13 mouse cellular contexts compared by ENCODE assay signal in genomic region chr1:164449626-164450025, GRCm38 (mm10). TPM values are rescaled to one million over a fixed set of nuclear protein-coding genes. Genes with fewer than 3 reads are reported as not detected.
A peak's percentile ranks its signal among the peaks of the same experiment; 100 is the strongest.
DNase-seq lines count a peak whose midpoint lies in the region; ATAC-seq and TF ChIP-seq lines count a peak whose summit lies in the region.
"Had no signal": no experiment of that assay in that cellular context is flagged by ENCODE, and none has a peak within 500 bp of the region (broad histone marks: within the 10 kb centered on the region; RNA-seq: fewer than 3 reads in every experiment).

No protein-coding gene starts in this region.

- H3K4me1 ChIP-seq in heart, embryonic 12.5 days (replicated peaks), result peaks cover 60% of the 10 kb centered on the region
- peaks cover 18% of the 10 kb centered on the region for H3K4me1 ChIP-seq in liver, adult 2 months (ENCODE audit: control insufficient read depth, insufficient read depth, low read length)
- peaks cover 22% of the 10 kb centered on the region for H3K4me1 ChIP-seq in small intestine, adult 2 months (ENCODE audit: control insufficient read depth, insufficient read depth, insufficient read length, low read length)

- ATAC-seq in heart, embryonic 12.5 days (ENCODE audit: insufficient number of reproducible peaks, low FRiP score), result no peak
- ATAC-seq: forebrain, embryonic 15.5 days; midbrain, embryonic 16.5 days had no signal

- peak overlapping the region; percentile 57 for H3K27ac ChIP-seq in heart, embryonic 12.5 days (ENCODE audit: poor library complexity, severe bottlenecking)
- H3K27ac ChIP-seq in liver, adult 2 months (replicated peaks; ENCODE audit: insufficient read depth, low read depth, low read length), result no peak overlapping the region
- H3K27ac ChIP-seq in small intestine, adult 2 months (ENCODE audit: insufficient read depth, low read depth, low read length), result peak overlapping the region; percentile 84
- H3K27ac ChIP-seq: embryonic facial prominence, embryonic 15.5 days; forebrain, embryonic 15.5 days; neural tube, embryonic 12.5 days had no signal

- intact Hi-C loops in heart, postnatal 36 days (cut with DNase I), result loop anchor here (10.0 kb wide), 1 partner anchor 675 kb away; no protein-coding TSS in a partner anchor

- peaks cover 84% of the 10 kb centered on the region for H3K36me3 ChIP-seq in heart, embryonic 12.5 days
- H3K36me3 ChIP-seq in liver, adult 2 months (ENCODE audit: control insufficient read depth, insufficient read depth, low read length), result peaks cover 29% of the 10 kb centered on the region
- peaks cover 92% of the 10 kb centered on the region for H3K36me3 ChIP-seq in small intestine, adult 2 months (ENCODE audit: control insufficient read depth, insufficient read depth, low read length)
- H3K36me3 ChIP-seq: embryonic facial prominence, embryonic 15.5 days had no signal

- H3K9me3 ChIP-seq in heart, embryonic 12.5 days (replicated peaks), result no peaks in the 10 kb centered on the region
- H3K9me3 ChIP-seq: embryonic facial prominence, embryonic 15.5 days; forebrain, embryonic 15.5 days; neural tube, embryonic 12.5 days had no signal

- no peaks in the 10 kb centered on the region for H3K79me2 ChIP-seq in liver, adult 2 months (ENCODE audit: control insufficient read depth, insufficient read depth, low read length)

- no peak for DNase-seq in heart, postnatal 36 days
- DNase-seq in liver, adult 2 months (ENCODE audit: extremely low read depth, low read depth, low spot score), result peak; percentile 85
- DNase-seq in liver, result no peak
- peak; percentile 88 for DNase-seq in kidney, adult 9 months
- no peak for DNase-seq in lung, postnatal 14 days
- DNase-seq: gastrocnemius, postnatal 10 days; thymus, adult 2 months had no signal

- TF ChIP-seq POLR2A in liver, adult 2 months (IDR thresholded peaks at IDR 0.05; ENCODE audit: extremely low read depth, insufficient read depth, low read length), result no peak
- no peak; the same call in 1 of the 2 replicates for TF ChIP-seq POLR2A in small intestine, adult 2 months (IDR thresholded peaks at IDR 0.05; ENCODE audit: low read depth, low read length)

- no peak overlapping the region for H3K4me2 ChIP-seq in heart, embryonic 12.5 days
- H3K4me2 ChIP-seq: embryonic facial prominence, embryonic 15.5 days; forebrain, embryonic 15.5 days; neural tube, embryonic 12.5 days had no signal

- 72% methylated on average over 8 of the region's 8 CpGs for WGBS in heart, embryonic 12.5 days
- 52% methylated on average over 8 of the region's 8 CpGs for WGBS in liver, adult 2 months
- WGBS in small intestine, adult 2 months, result 40% methylated on average over 8 of the region's 8 CpGs

- H3K27me3 ChIP-seq in heart, embryonic 12.5 days (replicated peaks), result no peaks in the 10 kb centered on the region
- no peaks in the 10 kb centered on the region for H3K27me3 ChIP-seq in liver, adult 2 months (ENCODE audit: control insufficient read depth, insufficient read depth, low read length)
- no peaks in the 10 kb centered on the region for H3K27me3 ChIP-seq in small intestine, adult 2 months (ENCODE audit: control insufficient read depth, insufficient read depth, low read length)
- H3K27me3 ChIP-seq: forebrain, embryonic 15.5 days; neural tube, embryonic 12.5 days had no signal

- TF ChIP-seq CTCF in liver, adult 2 months (IDR thresholded peaks at IDR 0.05; ENCODE audit: low read depth, low read length), result no peak
- no peak for TF ChIP-seq CTCF in small intestine, adult 2 months (IDR thresholded peaks at IDR 0.05; ENCODE audit: extremely low read depth, insufficient read length, insufficient replicate concordance, low read depth, low read length)

- no peak overlapping the region for H3K4me3 ChIP-seq in heart, embryonic 12.5 days
- H3K4me3 ChIP-seq in liver, adult 2 months (ENCODE audit: insufficient read depth, low read depth, low read length), result no peak overlapping the region
- no peak overlapping the region; the same call in 1 of the 2 replicates for H3K4me3 ChIP-seq in small intestine, adult 2 months (ENCODE audit: low read depth, low read length)
- H3K4me3 ChIP-seq: embryonic facial prominence, embryonic 15.5 days; forebrain, embryonic 15.5 days; neural tube, embryonic 12.5 days had no signal

- no peak overlapping the region for H3K9ac ChIP-seq in heart, embryonic 12.5 days
- no peak overlapping the region for H3K9ac ChIP-seq in liver, adult 2 months (ENCODE audit: low read depth, low read length)
- H3K9ac ChIP-seq: embryonic facial prominence, embryonic 15.5 days; forebrain, embryonic 15.5 days; neural tube, embryonic 12.5 days had no signal

RNA-seq across cellular contexts. Expression of gene Atp1b1, which starts 8.5 kb away (rescaled TPM):
- polyA plus RNA-seq in heart, embryonic 12.5 days (2016; fragmentation: Nextera tagmentation; extraction: Ambion mirVana), result 413 and 416 TPM in 2 replicates
- 100 to 1,000 TPM; 382 to 399 TPM for total RNA-seq in heart, postnatal 36 days (2021)
- 30.5 and 39.1 TPM in 2 replicates for total RNA-seq in liver, adult 2 months (2014; rRNA removed)
- polyA plus RNA-seq in liver, adult 2 months (2012; rRNA removed), result 22.4 and 26.0 TPM in 2 replicates
- polyA plus RNA-seq in small intestine, adult 2 months (2012; rRNA removed), result 204 and 369 TPM in 2 replicates

Comparison
In these comparisons a context has a peak if more than half of its experiments do, and no peak if none do; other contexts are left out.
1. DNase-seq: peak in liver, adult 2 months (single experiment) and kidney, adult 9 months (single experiment); none in heart, postnatal 36 days (0 of 2), liver (single experiment) and lung, postnatal 14 days (single experiment).